Mouse (Mus musculus) intestine, embryonic 15.5 days (tissue): ENCODE data around the gene Synm. TPM values are rescaled to one million over a fixed set of nuclear protein-coding genes. Genes with fewer than 3 reads are reported as not detected.

Experiments used
- ATAC-seq: fragments of 200-750 bp; cut with Nextera tagmentation; 2 replicates; pipeline ENCODE4 v1.8.0; 2017; ENCODE audit warnings: moderate TSS enrichment, moderate library complexity
- H3K27ac ChIP-seq: fragments of 300-500 bp; sonication (generic); 2 replicates; pipeline ENCODE4 v1.5.1; 2015; ENCODE audit warnings: mild to moderate bottlenecking, inconsistent platforms
- H3K27me3 ChIP-seq: fragments of 300-500 bp; sonication (generic); replicated peaks from 2 replicates; pipeline ENCODE4 v1.6.1; 2015; ENCODE audit warnings: inconsistent platforms
- H3K36me3 ChIP-seq: fragments of 300-500 bp; sonication (generic); 2 replicates; pipeline ENCODE4 v1.6.1; 2015; ENCODE audit warnings: inconsistent platforms
- H3K4me1 ChIP-seq: fragments of 300-500 bp; sonication (generic); replicated peaks from 2 replicates; pipeline ENCODE4 v1.6.1; 2015; ENCODE audit warnings: inconsistent platforms
- H3K4me2 ChIP-seq: fragments of 300-500 bp; sonication (generic); replicated peaks from 2 replicates; pipeline ENCODE4 v1.6.1; 2015; ENCODE audit warnings: mild to moderate bottlenecking, inconsistent platforms
- H3K4me3 ChIP-seq: fragments of 300-500 bp; sonication (generic); replicated peaks from 2 replicates; pipeline ENCODE4 v1.5.1; 2015; ENCODE audit warnings: inconsistent platforms
- H3K9ac ChIP-seq: fragments of 300-500 bp; sonication (generic); 2 replicates; pipeline ENCODE4 v1.6.1; 2015; ENCODE audit warnings: inconsistent platforms
- H3K9me3 ChIP-seq: fragments of 300-500 bp; sonication (generic); 2 replicates; pipeline ENCODE4 v1.6.1; 2016; ENCODE audit warnings: inconsistent platforms
- WGBS: fragments of 180-500 bp; shearing (Covaris S2); methylation state at CpG from one replicate; pipeline ENCODE4 v1.1.7; 2015; 5-methylcytosine and 5-hydroxymethylcytosine counted together
- polyA plus RNA-seq: library from polyadenylated mRNA; unstranded; fragments of >200 nt; fragmentation: Nextera tagmentation; extraction: Ambion mirVana; gene quantifications from 2 replicates; pipeline ENCODE4 v1.2.1, GENCODE M21; 2015

Synm gene
- polyA plus RNA-seq, 1 experiment from 2014 or later: 4.7 TPM

- Histone ChIP-seq H3K4me2 (no peak overlapping the region), H3K4me1 (no peaks in the 10 kb centered on the region), H3K27ac (no peak overlapping the region), H3K9ac (no peak overlapping the region), H3K9me3 (no peaks in the 10 kb centered on the region), H3K4me3 (no peak overlapping the region), H3K27me3 (no peaks in the 10 kb centered on the region), H3K36me3 (no peaks in the 10 kb centered on the region)
- ATAC-seq: no peak
- 60% methylated on average over 3 of the region's 3 CpGs for WGBS
Observed at GRCm38 (mm10) chr7:67692141-67692540, 67.4 kb downstream of the Synm start.

GRCm38 (mm10) chr7:67691036-67691435 lies 68.5 kb downstream of the Synm start:
- Histone ChIP-seq H3K27ac (no peak overlapping the region), H3K9ac (no peak overlapping the region), H3K9me3 (no peaks in the 10 kb centered on the region), H3K36me3 (no peaks in the 10 kb centered on the region), H3K4me2 (no peak overlapping the region), H3K4me3 (no peak overlapping the region), H3K27me3 (no peaks in the 10 kb centered on the region), H3K4me1 (no peaks in the 10 kb centered on the region)
- ATAC-seq: no peak
- 69% methylated on average over 6 of the region's 6 CpGs for WGBS

- WGBS: 85% methylated on average over 7 of the region's 7 CpGs
- Histone ChIP-seq H3K36me3 (no peaks in the 10 kb centered on the region), H3K27ac (no peak overlapping the region), H3K4me3 (no peak overlapping the region), H3K9ac (no peak overlapping the region), H3K27me3 (no peaks in the 10 kb centered on the region), H3K4me2 (no peak overlapping the region), H3K9me3 (no peaks in the 10 kb centered on the region), H3K4me1 (no peaks in the 10 kb centered on the region)
- ATAC-seq: no peak
Observed at GRCm38 (mm10) chr7:67689793-67690192, 69.7 kb downstream of the Synm start.

- Histone ChIP-seq H3K27me3 (no peaks in the 10 kb centered on the region), H3K27ac (no peak overlapping the region), H3K36me3 (no peaks in the 10 kb centered on the region), H3K9ac (no peak overlapping the region), H3K4me1 (no peaks in the 10 kb centered on the region), H3K9me3 (no peaks in the 10 kb centered on the region), H3K4me3 (no peak overlapping the region), H3K4me2 (no peak overlapping the region)
- ATAC-seq: peak; percentile 76
- 22% methylated on average over 3 of the region's 3 CpGs for WGBS
Observed at GRCm38 (mm10) chr7:67688281-67688680, 71.3 kb downstream of the Synm start.

GRCm38 (mm10) chr7:67686545-67686944 lies 73.0 kb downstream of the Synm start:
- no peak for ATAC-seq
- Histone ChIP-seq H3K27me3 (no peaks in the 10 kb centered on the region), H3K9ac (no peak overlapping the region), H3K4me3 (no peak overlapping the region), H3K9me3 (no peaks in the 10 kb centered on the region), H3K4me2 (no peak overlapping the region), H3K36me3 (no peaks in the 10 kb centered on the region), H3K4me1 (no peaks in the 10 kb centered on the region), H3K27ac (no peak overlapping the region)
- WGBS: 94% methylated on average over 3 of the region's 3 CpGs

GRCm38 (mm10) chr7:67683006-67683405 lies 76.5 kb downstream of the Synm start:
- Histone ChIP-seq H3K27ac (no peak overlapping the region), H3K4me2 (no peak overlapping the region), H3K9ac (no peak overlapping the region), H3K4me1 (no peaks in the 10 kb centered on the region), H3K36me3 (0 out of 2 replicates have a peak, but pooled peaks cover 2% of the 10 kb centered on the region), H3K9me3 (no peaks in the 10 kb centered on the region), H3K4me3 (no peak overlapping the region), H3K27me3 (no peaks in the 10 kb centered on the region)
- WGBS: 87% methylated on average over 16 of the region's 16 CpGs
- no peak for ATAC-seq

GRCm38 (mm10) chr7:67681078-67681477 lies 78.5 kb downstream of the Synm start:
- no peaks in the 10 kb centered on the region for H3K27me3 ChIP-seq
- peak; percentile 57 for ATAC-seq
- H3K4me1 ChIP-seq: no peaks in the 10 kb centered on the region
- no peak overlapping the region for H3K4me2 ChIP-seq
- no peak overlapping the region for H3K4me3 ChIP-seq
- no peaks in the 10 kb centered on the region for H3K9me3 ChIP-seq
- no peak overlapping the region for H3K9ac ChIP-seq
- no peak overlapping the region for H3K27ac ChIP-seq
- 0 out of 2 replicates have a peak, but pooled peaks cover 2% of the 10 kb centered on the region for H3K36me3 ChIP-seq
- WGBS: 55% methylated on average over 9 of the region's 9 CpGs

Other genes starting within 250 kb of the Synm start
- 8.9 and 10.4 TPM in 2 replicates for gene Lrrc28, start 114.5 kb downstream of the Synm start, polyA plus RNA-seq
- gene Ttc23, start 112.3 kb downstream of the Synm start, polyA plus RNA-seq: 20.9 and 21.8 TPM in 2 replicates
- 13.7 and 15.2 TPM in 2 replicates for gene Igf1r, start 193.1 kb upstream of the Synm start, polyA plus RNA-seq